Mouse (Mus musculus) spleen, adult 2 months (tissue): ENCODE data around the gene Slc35f6. TPM values are rescaled to one million over a fixed set of nuclear protein-coding genes. Genes with fewer than 3 reads are reported as not detected.

Experiments
- DNase-seq, 2 experiments: peaks; one replicate each; pipeline versions ENCODE4 v3.0.0 to v3.0.0-alpha.2; 2012 to 2021; ENCODE audit warnings: low spot score in 2 of 2, low read depth in 1 of 2
- H3K27ac ChIP-seq: fragments of 200-500 bp; 2 replicates; pipeline ENCODE4 v1.5.1; 2012; ENCODE audit warnings: low read length, inconsistent platforms; ENCODE audit not compliant: insufficient read depth
- H3K27me3 ChIP-seq: fragments of 200-500 bp; 2 replicates; pipeline ENCODE4 v1.6.1; 2012; ENCODE audit warnings: mild to moderate bottlenecking, moderate library complexity, low read length, inconsistent platforms; ENCODE audit not compliant: control insufficient read depth, insufficient read depth
- H3K36me3 ChIP-seq: fragments of 200-500 bp; 2 replicates; pipeline ENCODE4 v1.6.1; 2012; ENCODE audit warnings: mild to moderate bottlenecking, low read length, inconsistent platforms; ENCODE audit not compliant: control insufficient read depth, insufficient read depth
- H3K4me1 ChIP-seq: fragments of 200-500 bp; 2 replicates; pipeline ENCODE4 v1.6.1; 2011; ENCODE audit warnings: inconsistent platforms; ENCODE audit not compliant: control insufficient read depth, insufficient read depth, insufficient read length
- H3K4me3 ChIP-seq: fragments of 200-500 bp; 2 replicates; pipeline ENCODE4 v1.5.1; 2011; ENCODE audit warnings: mild to moderate bottlenecking, inconsistent platforms; ENCODE audit not compliant: insufficient read depth, insufficient read length; ENCODE audit errors: extremely low read depth
- CTCF ChIP-seq: fragments of 200-500 bp; IDR thresholded peaks from 2 replicates; pipeline ENCODE4 v1.5.1; 2011; ENCODE audit warnings: mild to moderate bottlenecking, inconsistent platforms; ENCODE audit not compliant: insufficient read depth, insufficient read length, insufficient replicate concordance; ENCODE audit errors: extremely low read depth
- POLR2A ChIP-seq: fragments of 200-500 bp; IDR thresholded peaks from 2 replicates; pipeline ENCODE4 v1.6.1; 2011; ENCODE audit warnings: low read depth, low read length, inconsistent platforms
- WGBS: fragments of 180-500 bp; shearing (Covaris S2); methylation state at CpG from one replicate; pipeline ENCODE4 v1.1.7; 2018; 5-methylcytosine and 5-hydroxymethylcytosine counted together
- polyA plus RNA-seq: library from polyadenylated mRNA; depleted of rRNA; stranded (reverse); fragments of >200 nt; gene quantifications from 2 replicates; pipeline ENCODE4 v1.2.3, GENCODE M21; 2012

Slc35f6 gene
- polyA plus RNA-seq, 1 experiment = 56.6 TPM

GRCm38 (mm10) chr5:30614221-30614620, 33.5 kb upstream of the Slc35f6 start:
- H3K4me1 ChIP-seq = no peaks in the 10 kb centered on the region; the same call in 1 of the 2 replicates
- no peak overlapping the region for H3K27ac ChIP-seq
- H3K4me3 ChIP-seq = no peak overlapping the region
- no peak for DNase-seq
- no peaks in the 10 kb centered on the region for H3K27me3 ChIP-seq
- WGBS = 76% methylated on average over 1 of the region's 1 CpGs
- TF ChIP-seq CTCF = no peak
- no peak for TF ChIP-seq POLR2A
- no peaks in the 10 kb centered on the region for H3K36me3 ChIP-seq

GRCm38 (mm10) chr5:30615416-30615815, 32.3 kb upstream of the Slc35f6 start:
- Histone ChIP-seq H3K4me3 (no peak overlapping the region), H3K4me1 (no peaks in the 10 kb centered on the region; the same call in 1 of the 2 replicates), H3K27ac (no peak overlapping the region), H3K27me3 (no peaks in the 10 kb centered on the region), H3K36me3 (no peaks in the 10 kb centered on the region)
- 66% methylated on average over 6 of the region's 6 CpGs for WGBS
- TF ChIP-seq POLR2A (no peak), CTCF (no peak)
- DNase-seq = no peak

- no peak for DNase-seq
These were observed 31.9 kb upstream of the Slc35f6 start for GRCm38 (mm10) chr5:30615819-30616218.

GRCm38 (mm10) chr5:30616644-30617043, 31.1 kb upstream of the Slc35f6 start:
- H3K4me1 ChIP-seq = no peaks in the 10 kb centered on the region; the same call in 1 of the 2 replicates
- H3K27me3 ChIP-seq = no peaks in the 10 kb centered on the region
- WGBS = 59% methylated on average over 3 of the region's 3 CpGs
- H3K27ac ChIP-seq = no peak overlapping the region
- no peak for DNase-seq
- no peaks in the 10 kb centered on the region for H3K36me3 ChIP-seq
- no peak overlapping the region for H3K4me3 ChIP-seq
- TF ChIP-seq CTCF (no peak), POLR2A (no peak)

More at GRCm38 (mm10) chr5:30615819-30616218, 31.9 kb upstream of the Slc35f6 start:
- H3K27ac ChIP-seq = no peak overlapping the region
- H3K27me3 ChIP-seq = no peaks in the 10 kb centered on the region
- 82% methylated on average over 4 of the region's 4 CpGs for WGBS
- H3K36me3 ChIP-seq = no peaks in the 10 kb centered on the region
- no peak overlapping the region for H3K4me3 ChIP-seq
- no peak for TF ChIP-seq CTCF
- no peak for TF ChIP-seq POLR2A
- no peaks in the 10 kb centered on the region; the same call in 1 of the 2 replicates for H3K4me1 ChIP-seq

- WGBS = 21% methylated on average over 3 of the region's 3 CpGs
- H3K4me3 ChIP-seq = no peak overlapping the region
These were observed 30.4 kb upstream of the Slc35f6 start for GRCm38 (mm10) chr5:30617357-30617756.

GRCm38 (mm10) chr5:30617851-30618250, 29.9 kb upstream of the Slc35f6 start:
- Histone ChIP-seq H3K36me3 (no peaks in the 10 kb centered on the region), H3K27ac (no peak overlapping the region), H3K27me3 (0 out of 2 replicates have a peak, but pooled peaks cover 4% of the 10 kb centered on the region), H3K4me1 (peaks cover 10% of the 10 kb centered on the region), H3K4me3 (no peak overlapping the region)
- DNase-seq = no peak
- TF ChIP-seq CTCF = no peak
- TF ChIP-seq POLR2A = no peak
- WGBS = 54% methylated on average over 11 of the region's 11 CpGs

More at GRCm38 (mm10) chr5:30617357-30617756, 30.4 kb upstream of the Slc35f6 start:
- H3K27me3 ChIP-seq = no peaks in the 10 kb centered on the region
- H3K27ac ChIP-seq = no peak overlapping the region
- H3K4me1 ChIP-seq = peaks cover 6% of the 10 kb centered on the region
- DNase-seq = no peak
- H3K36me3 ChIP-seq = no peaks in the 10 kb centered on the region
- TF ChIP-seq POLR2A (no peak), CTCF (no peak)

GRCm38 (mm10) chr5:30618376-30619003, 29.2 kb upstream of the Slc35f6 start:
- TF ChIP-seq CTCF (no peak), POLR2A (no peak)
- no peaks in the 10 kb centered on the region for H3K36me3 ChIP-seq
- peaks cover 10% of the 10 kb centered on the region for H3K4me1 ChIP-seq
- no peak overlapping the region for H3K27ac ChIP-seq
- no peak overlapping the region for H3K4me3 ChIP-seq
- no peak for DNase-seq
- H3K27me3 ChIP-seq = 0 out of 2 replicates have a peak, but pooled peaks cover 4% of the 10 kb centered on the region
- 78% methylated on average over 8 of the region's 8 CpGs for WGBS
